Comparison of ENCODE assay signal across 14 mouse cellular contexts in the genomic region with DNA sequence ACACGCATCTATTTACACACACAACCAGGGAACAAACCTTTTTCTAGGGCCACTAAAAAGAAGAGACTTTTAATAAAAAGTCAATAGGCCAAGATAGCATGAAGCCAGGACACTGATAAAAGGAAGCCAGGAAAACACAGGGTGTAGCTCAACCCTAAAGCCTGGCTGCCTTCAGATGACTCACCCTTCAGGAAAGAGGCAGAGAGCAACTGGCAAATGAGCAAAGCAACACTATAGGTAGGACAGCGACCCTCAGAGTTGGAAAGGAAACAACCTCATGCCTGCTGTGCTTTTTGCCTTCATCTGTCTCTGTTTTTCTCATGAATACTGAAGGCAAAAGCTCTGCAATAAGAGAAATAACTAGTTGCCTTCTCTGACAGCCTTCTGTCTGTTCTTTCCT. TPM values are rescaled to one million over a fixed set of nuclear protein-coding genes. Genes with fewer than 3 reads are reported as not detected.
DNase-seq lines count a peak whose midpoint lies in the region.
"Had no signal": no experiment of that assay in that cellular context is flagged by ENCODE, and none has a peak within 500 bp of the region (broad histone marks: within the 10 kb centered on the region; RNA-seq: fewer than 3 reads in every experiment).

No protein-coding gene starts in this region.

- DNase-seq in cerebellum, adult 9-10 months: peak; percentile 17
- DNase-seq in cerebellum, postnatal 14 days: no peak
- DNase-seq in 416B (ENCODE audit: low read depth) (peak; percentile 74), adipocyte (ENCODE audit: low spot score) (no peak)
- DNase-seq in brain, adult 2 months (ENCODE audit: low read depth, low spot score): peak; percentile 66
- DNase-seq in left cerebral cortex, postnatal 10 days (ENCODE audit: extremely low spot score in 1 of 2, low spot score in 2 of 2): no peak
- DNase-seq in frontal cortex, postnatal 10 days (ENCODE audit: low spot score in 2 of 2): no peak
- DNase-seq: adrenal gland, postnatal 10 days; cerebellum, adult 11 months; embryo, embryonic 11 days; gastrocnemius, postnatal 10 days; gastrocnemius, postnatal 36 days; heart, adult 2 months; kidney, adult 18-20 months had no signal

- intact Hi-C loops in left cerebral cortex, postnatal 10 days (cut with DNase I): loop anchor here (5.0 kb wide), 1 partner anchor 35 kb away; the partner anchor contains the start of gene Zc3h12c

RNA-seq across cellular contexts. Expression of gene Zc3h12c, which starts 35.6 kb away (rescaled TPM):
- 10 to 100 TPM; 10.7 to 11.8 TPM for total RNA-seq in left cerebral cortex, postnatal 10 days (2021)

Comparison
In these comparisons a context has a peak if more than half of its experiments do, and no peak if none do; other contexts are left out.
1. DNase-seq: peak in cerebellum, adult 9-10 months (single experiment), 416B (single experiment) and brain, adult 2 months (single experiment); none in cerebellum, postnatal 14 days (0 of 2), left cerebral cortex, postnatal 10 days (0 of 2), adipocyte (single experiment) and frontal cortex, postnatal 10 days (0 of 2).